Mouse (Mus musculus) cerebellum, postnatal 10 days (tissue): Measurements from ENCODE around the gene Gm28710.

Experiments
- DNase-seq, 2 experiments: peaks; one replicate each; pipeline ENCODE4 v3.0.0; 2021; ENCODE audit warnings: mixed read lengths in 2 of 2

Gene Gm28710

GRCm38 (mm10) chr5:16791243-16791860 lies at the start of gene Gm28710:
Gm28710 (plus strand) TSS chr5:16791810.
- no peak for DNase-seq

DNA sequence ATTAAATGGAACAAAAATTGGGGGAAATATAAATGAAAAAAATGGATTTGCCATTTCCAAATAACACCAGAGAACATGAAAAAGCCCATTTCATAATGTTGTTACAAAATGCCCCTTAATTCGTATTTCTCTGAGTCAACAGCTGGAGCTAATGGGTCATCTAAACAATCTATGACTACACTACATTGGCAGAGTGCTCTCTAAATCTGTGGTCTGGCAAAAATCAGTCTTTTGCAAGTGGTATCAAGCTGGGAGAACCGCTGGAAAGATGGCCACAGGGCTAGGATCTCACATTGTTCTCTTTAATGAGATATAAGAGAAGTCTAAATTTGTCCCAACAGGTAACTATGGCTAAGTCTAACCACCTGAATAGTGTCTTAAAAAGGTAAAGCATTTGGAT lies 14.4 kb upstream of the Gm28710 start:
- no peak for DNase-seq

- DNase-seq, result no peak
Observed at GRCm38 (mm10) chr5:16778610-16779172, 12.9 kb upstream of the Gm28710 start.

- no peak for DNase-seq
Observed at GRCm38 (mm10) chr5:16785627-16786026, 6.0 kb upstream of the Gm28710 start.

DNA sequence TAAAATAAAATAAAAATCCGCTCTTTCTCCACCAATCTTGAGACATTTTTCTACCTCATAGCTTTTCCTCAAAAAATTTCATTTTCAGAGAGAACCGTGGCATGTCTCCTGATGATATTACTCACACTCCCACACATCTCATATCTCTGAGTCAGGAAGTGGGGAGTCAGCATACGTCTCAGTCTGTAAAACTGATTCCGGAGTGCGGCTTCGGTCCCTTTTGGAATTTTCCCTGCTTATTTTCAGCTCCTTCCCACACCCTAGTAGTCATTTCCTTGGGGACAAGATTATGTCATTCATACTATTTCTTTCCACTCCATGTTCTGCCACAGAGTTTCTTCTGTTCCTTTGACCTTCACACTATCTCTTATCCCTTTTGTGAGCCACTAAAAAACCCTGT lies 3.4 kb downstream of the Gm28710 start:
- no peak for DNase-seq

GRCm38 (mm10) chr5:16802726-16803125 lies 11.1 kb downstream of the Gm28710 start:
- no peak for DNase-seq

DNA sequence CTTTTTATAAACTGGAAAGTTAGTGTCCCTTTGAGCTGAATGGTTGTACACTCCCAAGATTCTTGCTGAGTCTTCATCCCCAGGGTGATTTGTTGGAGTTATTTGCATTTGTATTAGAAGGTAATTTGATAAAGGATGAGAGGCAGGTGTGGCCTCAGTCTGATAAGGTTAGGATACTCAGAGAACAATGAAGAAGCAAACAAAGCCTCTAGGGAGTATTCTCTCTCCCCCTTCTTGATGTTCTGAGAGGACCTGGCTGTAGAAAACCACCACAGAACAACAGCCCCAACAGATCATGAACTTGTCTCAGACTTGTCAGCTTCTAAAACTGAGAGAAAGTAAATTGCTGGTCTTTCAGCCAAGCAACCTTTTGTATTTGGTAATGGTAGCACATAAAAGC lies 47.4 kb downstream of the Gm28710 start:
- DNase-seq, result no peak

DNA sequence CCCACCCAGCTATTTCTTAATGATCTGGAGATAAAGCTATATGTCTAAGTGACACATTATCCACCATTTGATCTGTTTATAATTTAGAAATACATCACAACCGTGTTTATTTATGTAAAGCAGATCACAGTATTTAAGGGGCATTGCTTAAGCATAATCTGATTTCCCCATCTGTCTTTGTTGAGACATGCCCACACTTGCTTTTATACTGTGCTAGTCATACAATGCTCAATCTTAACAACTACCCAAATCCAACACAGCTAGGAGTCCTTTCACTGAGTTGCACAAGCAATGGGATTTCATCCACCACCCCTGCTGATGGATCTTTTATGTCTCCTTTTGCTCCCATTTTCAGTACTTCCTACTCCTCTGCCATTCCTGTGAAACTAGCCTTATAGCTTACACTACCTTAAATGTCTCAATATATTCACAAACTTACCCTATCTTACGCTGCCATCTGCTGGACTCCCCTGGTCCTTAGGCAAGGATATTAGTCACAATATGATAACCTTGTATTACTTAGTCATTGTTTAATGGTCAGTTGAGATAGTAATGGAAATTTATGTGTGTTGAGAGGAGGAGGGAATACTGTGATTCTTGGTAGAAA lies 77.8 kb downstream of the Gm28710 start:
- peak; percentile 77 to 78 for DNase-seq

DNA sequence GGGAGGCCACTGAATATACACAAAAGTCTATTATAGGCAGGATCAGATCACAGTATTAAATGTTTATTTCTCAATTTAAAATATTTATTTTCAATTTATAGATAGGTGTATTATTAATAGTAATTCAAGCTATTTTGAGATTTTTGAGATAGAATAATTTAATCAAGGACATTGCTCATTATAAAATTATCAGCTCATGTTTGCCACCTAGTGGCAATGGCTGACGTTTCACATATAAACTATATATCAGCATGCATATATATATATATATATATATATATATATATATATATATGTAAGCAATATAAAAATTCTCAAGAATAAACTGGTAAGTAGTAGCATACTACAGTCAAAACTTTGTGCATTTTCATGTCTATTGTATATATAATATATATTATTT lies 102.6 kb downstream of the Gm28710 start:
- peak; percentile 7 to 13 for DNase-seq

DNA sequence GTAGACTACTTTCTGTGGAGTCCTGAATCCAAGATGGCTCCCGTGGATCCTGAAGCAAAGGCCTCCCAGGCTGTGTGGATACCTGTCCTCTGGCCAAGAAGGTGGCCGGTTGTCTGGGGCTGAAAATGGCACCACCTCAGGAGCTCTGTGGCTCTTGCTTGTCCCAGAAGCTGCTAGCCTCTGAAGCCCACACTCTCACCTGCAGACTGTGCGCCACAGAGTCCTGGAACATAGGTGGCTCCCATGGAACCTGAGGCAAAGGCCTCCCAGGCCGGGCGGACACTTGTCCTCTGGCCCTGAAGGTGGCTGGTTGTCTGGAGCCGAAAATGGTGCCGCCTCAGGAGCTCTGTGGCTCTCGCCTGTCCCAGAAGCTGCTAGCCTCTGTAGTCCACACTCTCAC lies 128.2 kb downstream of the Gm28710 start:
- DNase-seq, result no peak

DNA sequence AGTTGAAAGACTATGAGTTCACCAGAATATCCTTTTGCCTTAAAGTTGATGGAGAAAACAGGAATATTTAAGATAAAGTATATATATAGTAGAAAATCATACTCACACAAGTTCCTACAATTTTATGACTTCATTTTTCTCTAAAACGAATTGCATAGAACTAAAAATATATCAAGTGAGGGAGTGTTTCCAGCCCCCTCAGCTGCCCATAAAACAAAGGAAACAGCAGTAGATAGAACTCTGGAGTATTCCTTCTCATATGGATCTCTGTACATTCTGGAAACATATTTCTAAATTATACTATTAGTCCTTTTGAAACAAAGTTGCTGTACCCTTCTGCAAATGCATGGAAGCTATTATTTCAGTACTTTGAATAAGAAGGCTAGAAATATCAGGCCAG lies 130.9 kb downstream of the Gm28710 start:
- DNase-seq, result no peak
